Mouse (Mus musculus) hindbrain, postnatal 0 days (tissue): ENCODE results near the gene Gm10447. TPM values are rescaled to one million over a fixed set of nuclear protein-coding genes. Genes with fewer than 3 reads are reported as not detected.

ENCODE experiments used
- ATAC-seq: fragments of 200-750 bp; cut with Nextera tagmentation; 2 replicates; pipeline ENCODE4 v1.8.0; 2017; ENCODE audit warnings: mild to moderate bottlenecking, moderate TSS enrichment, moderate library complexity
- DNase-seq: peaks from one replicate; pipeline ENCODE4 v3.0.0-alpha.2; 2015; ENCODE audit warnings: low spot score
- H3K27ac ChIP-seq: fragments of 300-500 bp; sonication (generic); 2 replicates; pipeline ENCODE4 v1.5.1; 2014; ENCODE audit warnings: mild to moderate bottlenecking
- H3K27me3 ChIP-seq: fragments of 300-500 bp; sonication (generic); 2 replicates; pipeline ENCODE4 v1.6.1; 2014; ENCODE audit warnings: low read length, mixed read lengths; ENCODE audit not compliant: insufficient read depth
- H3K36me3 ChIP-seq: fragments of 300-500 bp; sonication (generic); 2 replicates; pipeline ENCODE4 v1.6.1; 2014; ENCODE audit warnings: low read length, mixed read lengths; ENCODE audit not compliant: insufficient read depth
- H3K4me1 ChIP-seq: fragments of 300-500 bp; sonication (generic); 2 replicates; pipeline ENCODE4 v1.6.1; 2014; ENCODE audit warnings: antibody characterized with exemption, low read length, mixed read lengths; ENCODE audit not compliant: insufficient read depth
- H3K4me2 ChIP-seq: fragments of 300-500 bp; sonication (generic); 2 replicates; pipeline ENCODE4 v1.6.1; 2014; ENCODE audit warnings: low read depth, mild to moderate bottlenecking, low read length, moderate library complexity, mixed read lengths
- H3K4me3 ChIP-seq: fragments of 300-500 bp; sonication (generic); 2 replicates; pipeline ENCODE4 v1.5.1; 2014; ENCODE audit warnings: low read length
- H3K9ac ChIP-seq: fragments of 300-500 bp; sonication (generic); replicated peaks from 2 replicates; pipeline ENCODE4 v1.6.1; 2014; ENCODE audit warnings: mild to moderate bottlenecking, low read length, moderate library complexity, mixed read lengths
- H3K9me3 ChIP-seq: fragments of 300-500 bp; sonication (generic); 2 replicates; pipeline ENCODE4 v1.6.1; 2016; ENCODE audit warnings: low read length, mixed read lengths
- CTCF ChIP-seq: IDR thresholded peaks from 2 replicates; pipeline ENCODE4 v1.5.1; 2016; ENCODE audit warnings: antibody characterized with exemption, control low read depth, low read depth
- WGBS: fragments of 180-500 bp; shearing (Covaris S2); extraction: QIAGEN DNeasy Blood & Tissue Kit; methylation state at CpG from one replicate; pipeline ENCODE4 v1.1.7; 2014; 5-methylcytosine and 5-hydroxymethylcytosine counted together
- microRNA-seq, 2 experiments: library from miRNA; unstranded; fragments of <30 nt; microRNA quantifications; one replicate each; pipeline ENCODE4; 2016
- polyA plus RNA-seq: library from polyadenylated mRNA; unstranded; fragments of >200 nt; fragmentation: Nextera tagmentation; extraction: Ambion mirVana; gene quantifications from 2 replicates; pipeline ENCODE4 v1.2.1, GENCODE M21; 2015
- total RNA-seq: library from RNA; depleted of rRNA; stranded (reverse); fragments of >200 nt; gene quantifications from 2 replicates; pipeline ENCODE4 v1.2.3, GENCODE M21; 2014; rRNA removed

The Gm10447 gene
- total and polyA plus RNA-seq, 2 experiments from 2014 or later: not detected

- H3K4me2 ChIP-seq: no peak overlapping the region
- ATAC-seq: no peak
- H3K9ac ChIP-seq: no peak overlapping the region
- peaks cover 7% of the 10 kb centered on the region for H3K4me1 ChIP-seq
- no peak for DNase-seq
- WGBS: 82% methylated on average over 6 of the region's 6 CpGs
- H3K36me3 ChIP-seq: peaks cover 20% of the 10 kb centered on the region; the same call in 1 of the 2 replicates
- no peak for TF ChIP-seq CTCF
- no peaks in the 10 kb centered on the region for H3K9me3 ChIP-seq
- H3K27me3 ChIP-seq: no peaks in the 10 kb centered on the region
- no peak overlapping the region for H3K27ac ChIP-seq
- H3K4me3 ChIP-seq: no peak overlapping the region
These were observed 31.1 kb downstream of the Gm10447 start for GRCm38 (mm10) chr11:53425711-53426255.

DNA sequence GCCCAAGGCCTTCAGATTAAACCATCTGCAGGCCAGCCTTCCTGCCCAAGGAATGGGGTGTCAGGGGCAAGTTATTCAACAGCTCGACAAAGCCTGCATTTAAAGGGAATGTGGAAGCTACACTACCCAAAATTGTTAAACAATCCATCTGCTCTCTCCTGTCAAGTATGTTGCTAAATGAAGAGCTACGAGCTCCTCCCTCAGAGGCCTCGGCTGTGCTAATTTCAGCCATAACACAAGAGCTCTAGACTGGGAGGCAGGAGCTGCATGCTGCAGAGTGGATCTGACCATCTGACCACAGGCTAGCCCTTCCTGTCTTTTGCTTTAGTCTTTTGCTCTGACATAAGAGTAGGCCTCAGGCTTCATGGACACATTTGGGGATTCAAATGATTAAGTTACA lies 31.7 kb downstream of the Gm10447 start:
- no peak overlapping the region for H3K4me2 ChIP-seq
- peaks cover 7% of the 10 kb centered on the region for H3K4me1 ChIP-seq
- no peak overlapping the region for H3K4me3 ChIP-seq
- no peak overlapping the region for H3K9ac ChIP-seq
- WGBS: 84% methylated on average over 3 of the region's 3 CpGs
- H3K36me3 ChIP-seq: peaks cover 20% of the 10 kb centered on the region; the same call in 1 of the 2 replicates
- H3K27ac ChIP-seq: no peak overlapping the region
- no peak for ATAC-seq
- no peak for TF ChIP-seq CTCF
- no peaks in the 10 kb centered on the region for H3K27me3 ChIP-seq
- no peaks in the 10 kb centered on the region for H3K9me3 ChIP-seq
- DNase-seq: no peak

GRCm38 (mm10) chr11:53424826-53425225 lies 32.1 kb downstream of the Gm10447 start:
- Histone ChIP-seq H3K4me2 (no peak overlapping the region), H3K27me3 (no peaks in the 10 kb centered on the region), H3K9me3 (no peaks in the 10 kb centered on the region), H3K27ac (no peak overlapping the region), H3K9ac (no peak overlapping the region), H3K4me1 (peaks cover 5% of the 10 kb centered on the region), H3K36me3 (peaks cover 20% of the 10 kb centered on the region; the same call in 1 of the 2 replicates), H3K4me3 (no peak overlapping the region)
- DNase-seq (no peak), ATAC-seq (no peak)
- TF ChIP-seq CTCF: no peak
- WGBS: 83% methylated on average over 2 of the region's 2 CpGs

GRCm38 (mm10) chr11:53423036-53423435 lies 33.9 kb downstream of the Gm10447 start, which contains the start of gene Leap2:
Leap2 (minus strand) TSS chr11:53423170.
- Histone ChIP-seq H3K9ac (no peak within 1 kb of the TSS), H3K27me3 (no peaks in the 10 kb centered on the region), H3K4me3 (no peak within 1 kb of the TSS), H3K4me1 (no peaks in the 10 kb centered on the region), H3K36me3 (peaks cover 24% of the 10 kb centered on the region), H3K9me3 (no peaks in the 10 kb centered on the region), H3K4me2 (no peak within 1 kb of the TSS), H3K27ac (no peak within 1 kb of the TSS)
- TF ChIP-seq CTCF: no peak
- ATAC-seq (no peak), DNase-seq (no peak)
- WGBS: 93% methylated on average over 4 of the region's 4 CpGs

- Histone ChIP-seq H3K27me3 (no peaks in the 10 kb centered on the region), H3K4me3 (no peak overlapping the region), H3K36me3 (peaks cover 55% of the 10 kb centered on the region), H3K27ac (no peak overlapping the region), H3K4me2 (no peak overlapping the region), H3K9ac (no peak overlapping the region), H3K9me3 (no peaks in the 10 kb centered on the region), H3K4me1 (no peaks in the 10 kb centered on the region)
- no peak for TF ChIP-seq CTCF
- DNase-seq: no peak
- ATAC-seq: no peak
These were observed 38.9 kb downstream of the Gm10447 start for GRCm38 (mm10) chr11:53418048-53418447.

DNA sequence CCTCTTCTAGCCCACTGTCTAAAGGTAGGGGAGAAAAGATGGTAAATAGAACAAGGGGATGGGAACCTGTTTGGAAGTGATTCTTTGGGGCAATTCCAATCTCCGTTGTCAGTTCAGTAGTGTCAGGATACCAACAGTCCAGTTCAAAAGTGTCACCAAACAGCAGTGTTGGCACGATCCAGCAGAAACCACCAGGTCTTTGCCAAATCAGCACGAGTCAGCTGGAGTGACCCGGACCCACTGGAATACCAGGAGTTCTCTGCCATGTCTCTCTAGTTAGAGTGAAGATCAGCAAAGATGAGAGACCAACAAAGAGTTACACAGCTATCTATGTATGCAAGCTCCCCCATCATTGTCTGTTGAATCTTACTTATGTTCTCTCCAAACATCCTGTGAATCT lies 43.0 kb downstream of the Gm10447 start:
- H3K4me2 ChIP-seq: no peak overlapping the region
- 94% methylated on average over 4 of the region's 4 CpGs for WGBS
- DNase-seq: no peak
- no peak overlapping the region for H3K27ac ChIP-seq
- TF ChIP-seq CTCF: no peak
- H3K9ac ChIP-seq: no peak overlapping the region
- no peaks in the 10 kb centered on the region for H3K4me1 ChIP-seq
- H3K4me3 ChIP-seq: no peak overlapping the region
- no peaks in the 10 kb centered on the region for H3K27me3 ChIP-seq
- peaks cover 73% of the 10 kb centered on the region for H3K36me3 ChIP-seq
- no peaks in the 10 kb centered on the region for H3K9me3 ChIP-seq
- no peak for ATAC-seq

DNA sequence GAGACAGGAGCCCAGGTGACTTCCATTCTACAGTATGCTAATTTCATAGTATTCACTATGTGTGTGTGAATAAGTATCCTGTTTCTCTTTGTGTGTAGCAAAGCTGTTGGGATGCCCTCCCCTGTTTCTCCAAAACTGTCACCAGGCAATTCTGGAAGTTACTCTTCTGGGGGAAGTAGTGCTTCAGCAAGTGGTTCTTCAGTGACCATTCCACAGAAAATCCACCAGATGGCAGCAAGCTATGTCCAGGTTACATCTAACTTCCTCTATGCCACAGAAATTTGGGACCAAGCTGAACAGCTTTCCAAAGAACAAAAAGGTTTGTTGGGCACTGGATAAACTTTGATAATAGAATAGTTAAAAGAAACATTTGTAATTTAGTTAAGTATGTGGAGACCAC lies 45.2 kb downstream of the Gm10447 start:
- no peaks in the 10 kb centered on the region for H3K9me3 ChIP-seq
- peak; percentile 63 for DNase-seq
- H3K4me1 ChIP-seq: no peaks in the 10 kb centered on the region
- H3K27me3 ChIP-seq: no peaks in the 10 kb centered on the region
- no peak for ATAC-seq
- peaks cover 66% of the 10 kb centered on the region for H3K36me3 ChIP-seq
- no peak overlapping the region for H3K9ac ChIP-seq
- TF ChIP-seq CTCF: peak; percentile 71
- no peak overlapping the region for H3K27ac ChIP-seq
- H3K4me2 ChIP-seq: no peak overlapping the region
- no peak overlapping the region for H3K4me3 ChIP-seq

Small RNA genes lying within 50 kb of the gene (microRNA-seq; reads per million reads assigned to microRNA genes)
- 0 to 0.35 reads per million in 2 experiments for gene Mir6920

Other genes with a start within 250 kb of the Gm10447 start
- 79.4 and 92.9 TPM in 2 replicates for gene Hspa4, start 156.7 kb downstream of the Gm10447 start, total RNA-seq
- 50.8 and 54.2 TPM in 2 replicates for gene Hspa4, start 156.7 kb downstream of the Gm10447 start, polyA plus RNA-seq
- 0.89 TPM in 1 of 2 replicates, not detected in the other for gene Zcchc10, start 132.4 kb downstream of the Gm10447 start, total RNA-seq
- gene Zcchc10, start 132.4 kb downstream of the Gm10447 start, polyA plus RNA-seq: 13.6 and 14.9 TPM in 2 replicates
- gene Aff4, start 106.3 kb downstream of the Gm10447 start, total RNA-seq: 87.1 and 91.0 TPM in 2 replicates
- 109 and 111 TPM in 2 replicates for gene Aff4, start 106.3 kb downstream of the Gm10447 start, polyA plus RNA-seq
- gene Leap2, start 33.9 kb downstream of the Gm10447 start, total RNA-seq: not detected in 2 replicates
- gene Leap2, start 33.9 kb downstream of the Gm10447 start, polyA plus RNA-seq: not detected in 2 replicates
- gene Uqcrq, start 26.3 kb downstream of the Gm10447 start, total RNA-seq: 20.4 and 38.9 TPM in 2 replicates
- gene Uqcrq, start 26.3 kb downstream of the Gm10447 start, polyA plus RNA-seq: 1,041 and 1,049 TPM in 2 replicates
- gene Gdf9, start 26.1 kb downstream of the Gm10447 start, total RNA-seq: 0.11 and 2.1 TPM in 2 replicates
- gene Gdf9, start 26.1 kb downstream of the Gm10447 start, polyA plus RNA-seq: 1.5 and 1.6 TPM in 2 replicates
- gene Shroom1, start 95 bp upstream of the Gm10447 start, total RNA-seq: 6.2 and 7.1 TPM in 2 replicates
- 2.4 and 2.9 TPM in 2 replicates for gene Shroom1, start 95 bp upstream of the Gm10447 start, polyA plus RNA-seq
- gene Gm9837, start 13.4 kb upstream of the Gm10447 start, total RNA-seq: not detected in 2 replicates
- gene Gm9837, start 13.4 kb upstream of the Gm10447 start, polyA plus RNA-seq: not detected in 2 replicates
- not detected in 2 replicates for gene Gm9945, start 23.1 kb upstream of the Gm10447 start, total RNA-seq
- 0.39 and 0.53 TPM in 2 replicates for gene Gm9945, start 23.1 kb upstream of the Gm10447 start, polyA plus RNA-seq
- 8.7 and 10.6 TPM in 2 replicates for gene Sowaha, start 23.2 kb upstream of the Gm10447 start, total RNA-seq
- 4.1 and 4.2 TPM in 2 replicates for gene Sowaha, start 23.2 kb upstream of the Gm10447 start, polyA plus RNA-seq
- gene Sept8, start 62.1 kb upstream of the Gm10447 start, total RNA-seq: 55.3 and 56.6 TPM in 2 replicates
- 19.1 and 20.9 TPM in 2 replicates for gene Sept8, start 62.1 kb upstream of the Gm10447 start, polyA plus RNA-seq
- 73.7 and 82.9 TPM in 2 replicates for gene Kif3a, start 110.3 kb upstream of the Gm10447 start, total RNA-seq
- 332 and 344 TPM in 2 replicates for gene Kif3a, start 110.3 kb upstream of the Gm10447 start, polyA plus RNA-seq
- not detected in 2 replicates for gene Il4, start 161.6 kb upstream of the Gm10447 start, total RNA-seq
- gene Il4, start 161.6 kb upstream of the Gm10447 start, polyA plus RNA-seq: 3.8 and 3.9 TPM in 2 replicates
- gene Il13, start 177.6 kb upstream of the Gm10447 start, total RNA-seq: not detected in 2 replicates
- not detected in 2 replicates for gene Il13, start 177.6 kb upstream of the Gm10447 start, polyA plus RNA-seq